Mouse (Mus musculus): ENCODE measurements around the gene Slc36a3.

The Slc36a3 gene

DNA sequence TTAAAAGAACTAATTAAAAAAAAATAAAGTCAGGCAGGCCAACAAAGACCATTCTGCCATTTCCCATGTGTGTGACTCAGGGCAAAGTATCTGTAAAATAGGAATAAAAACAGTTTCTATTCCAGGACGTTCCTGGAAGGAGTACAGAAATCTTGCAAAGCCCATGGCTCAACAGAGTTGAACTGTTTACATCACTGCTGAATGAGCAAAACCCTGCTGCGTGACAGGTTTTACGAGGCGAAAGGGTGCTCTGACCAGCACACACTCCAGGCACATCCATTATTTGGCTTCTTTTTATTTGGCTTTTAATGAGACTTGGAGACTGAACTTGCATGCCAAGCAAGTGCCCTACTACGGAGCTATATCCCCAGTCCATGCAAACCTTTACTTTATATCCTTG, 7.5 kb downstream of the Slc36a3 start:
- DNase-seq (ENCODE audit: low read depth, low spot score), result no peak

DNA sequence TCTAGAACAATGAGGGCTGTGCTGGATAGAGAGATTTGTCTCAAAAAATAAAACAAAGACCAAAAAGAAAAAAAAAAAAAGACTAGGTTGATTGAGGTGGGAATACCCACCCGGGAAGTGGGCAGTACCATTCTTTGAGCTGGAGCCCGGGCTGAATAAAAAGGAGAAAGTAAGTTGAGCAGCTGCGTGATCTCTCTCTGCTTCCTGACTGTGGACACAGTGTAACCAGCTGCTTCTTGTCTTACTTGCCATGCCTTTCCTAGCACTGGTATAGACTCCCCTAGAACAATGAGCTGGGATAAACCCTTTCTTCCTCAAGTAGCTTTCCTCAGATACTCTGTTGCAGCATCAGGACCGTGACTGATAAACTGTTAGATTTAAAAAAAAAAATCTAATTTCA, 10.0 kb downstream of the Slc36a3 start:
- no peak for DNase-seq (ENCODE audit: low read depth, low spot score)

DNA sequence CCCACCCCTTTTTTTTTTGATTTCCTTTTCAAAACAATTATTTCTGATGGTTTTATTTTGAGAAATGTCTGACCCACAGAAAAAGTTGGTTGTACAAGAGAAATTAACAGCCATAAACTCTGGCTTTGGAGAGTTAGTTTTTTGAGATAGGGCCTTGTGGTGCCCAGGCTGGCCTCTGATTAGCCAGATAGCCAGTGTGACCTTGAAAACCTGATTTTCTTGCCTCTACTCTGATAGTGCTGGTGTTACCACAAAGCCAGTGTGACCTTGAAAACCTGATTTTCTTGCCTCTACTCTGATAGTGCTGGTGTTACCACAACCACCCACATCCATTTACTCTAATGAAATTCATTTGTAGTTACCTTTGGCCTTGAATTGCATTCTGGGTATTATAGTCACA, 13.9 kb downstream of the Slc36a3 start:
- no peak for DNase-seq (ENCODE audit: low read depth, low spot score)

DNA sequence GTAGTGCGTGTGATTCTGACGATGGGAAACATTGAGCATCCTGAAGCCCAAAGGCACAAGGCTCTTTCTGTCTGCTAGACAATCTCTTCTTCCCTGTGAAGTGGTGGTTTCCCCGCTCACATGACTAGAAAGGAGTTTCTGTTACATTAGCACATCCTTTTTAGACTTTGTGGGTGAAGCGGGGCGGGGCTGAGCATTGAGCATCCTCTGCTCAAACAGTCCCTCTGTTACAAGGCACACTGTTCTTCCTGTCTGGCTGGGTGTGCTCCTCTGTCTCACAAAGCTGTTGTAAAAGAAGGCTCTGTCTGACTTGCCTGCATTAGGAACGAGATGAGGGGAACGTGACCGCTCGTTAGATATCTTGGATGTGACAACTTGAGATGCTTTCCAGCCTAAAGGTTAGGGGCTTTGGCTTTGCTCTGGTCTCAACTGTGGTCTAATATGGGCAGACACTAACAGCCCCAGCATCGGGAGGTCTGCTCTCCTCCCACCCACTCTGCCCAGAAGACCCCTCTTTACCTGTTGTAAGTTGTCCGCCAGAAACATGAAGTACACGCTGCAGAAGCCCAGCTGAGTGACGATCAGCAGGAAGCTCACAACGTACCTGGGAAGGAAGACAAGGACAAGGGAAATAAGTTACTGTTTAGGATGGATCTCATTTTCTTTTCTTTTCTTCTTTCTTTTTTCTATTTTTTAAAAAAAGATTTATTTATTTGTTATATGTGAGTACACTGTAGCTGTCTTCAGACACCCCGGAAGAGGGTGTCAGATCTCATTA, 14.5 kb downstream of the Slc36a3 start:
- peak; percentile 46 for DNase-seq (ENCODE audit: low read depth, low spot score)

DNA sequence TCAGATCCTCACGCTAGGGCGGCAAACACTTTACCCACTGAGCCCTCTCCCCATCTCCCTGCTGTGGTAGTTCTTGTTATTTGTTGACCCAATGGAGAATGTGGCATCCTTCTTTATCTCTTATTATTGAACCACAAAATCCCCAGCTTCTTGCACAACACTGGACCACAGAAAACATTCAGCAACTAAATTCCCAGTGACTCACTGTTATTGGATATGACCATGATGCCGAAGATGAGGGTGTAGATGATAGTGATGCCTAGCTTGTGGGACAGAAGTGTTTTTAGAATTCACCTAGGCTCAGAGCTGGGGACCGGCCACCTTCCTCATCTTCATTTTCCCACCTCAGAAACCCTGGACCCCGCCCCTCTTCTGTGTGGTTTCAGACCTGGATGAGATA, 16.6 kb downstream of the Slc36a3 start:
- DNase-seq (ENCODE audit: low read depth, low spot score), result no peak

DNA sequence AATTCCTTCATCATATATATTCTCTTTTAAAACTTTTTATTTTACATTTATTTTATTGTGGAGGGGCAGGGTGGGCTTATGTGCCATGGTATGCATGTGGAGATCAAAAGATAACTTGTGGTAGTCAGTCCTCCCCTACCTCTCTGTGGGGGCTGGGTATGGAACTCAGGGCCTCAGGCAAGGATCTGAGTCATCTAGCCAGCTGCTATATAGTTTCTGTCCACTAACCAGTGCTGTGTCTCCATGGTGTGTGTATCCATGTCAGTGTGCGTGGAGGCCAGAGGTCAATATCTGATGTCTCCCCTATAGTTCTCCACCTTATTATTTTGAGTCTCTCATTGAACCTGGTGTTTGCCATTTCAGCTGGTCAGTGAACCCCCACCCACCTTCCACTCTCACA, 17.1 kb downstream of the Slc36a3 start:
- no peak for DNase-seq (ENCODE audit: low read depth, low spot score)

DNA sequence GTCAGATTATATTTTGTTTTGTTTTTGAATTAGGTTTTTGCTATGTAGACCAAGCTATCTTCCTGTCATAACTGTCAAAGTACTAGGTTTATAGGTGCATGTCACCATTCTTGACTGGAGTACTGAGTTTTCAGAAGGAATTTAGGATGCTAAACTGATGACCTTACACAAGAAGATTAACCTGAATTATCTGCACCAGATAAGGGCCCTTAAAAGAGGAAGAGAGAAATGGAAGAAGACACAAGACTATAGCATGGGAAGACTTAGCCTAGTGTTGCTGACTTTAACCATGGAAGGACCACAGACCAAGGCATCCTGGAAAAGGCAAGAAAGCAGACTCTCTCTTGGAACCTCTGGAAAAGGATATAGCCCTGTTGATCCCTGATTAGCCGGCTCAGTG, 18.3 kb downstream of the Slc36a3 start:
- no peak for DNase-seq (ENCODE audit: low read depth, low spot score)

DNA sequence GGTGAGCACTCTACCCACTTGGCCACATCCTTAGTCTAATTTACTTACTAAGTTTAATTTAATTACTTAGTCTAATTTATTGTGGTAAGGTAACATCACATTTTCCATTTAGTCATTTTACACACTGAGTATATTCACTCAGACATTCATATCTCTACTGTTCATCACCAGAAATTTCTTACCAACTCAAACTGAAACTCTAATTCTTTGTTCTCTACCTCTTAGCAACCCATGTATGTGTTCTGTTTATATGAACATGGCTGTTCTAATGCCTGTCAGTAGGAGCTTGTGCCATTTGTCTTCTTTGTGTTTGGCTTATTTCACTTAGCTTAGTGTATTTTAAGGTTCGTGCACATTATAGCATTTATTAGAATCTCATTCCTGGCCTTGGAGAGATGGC, 19.6 kb downstream of the Slc36a3 start:
- DNase-seq (ENCODE audit: low read depth, low spot score), result no peak

DNA sequence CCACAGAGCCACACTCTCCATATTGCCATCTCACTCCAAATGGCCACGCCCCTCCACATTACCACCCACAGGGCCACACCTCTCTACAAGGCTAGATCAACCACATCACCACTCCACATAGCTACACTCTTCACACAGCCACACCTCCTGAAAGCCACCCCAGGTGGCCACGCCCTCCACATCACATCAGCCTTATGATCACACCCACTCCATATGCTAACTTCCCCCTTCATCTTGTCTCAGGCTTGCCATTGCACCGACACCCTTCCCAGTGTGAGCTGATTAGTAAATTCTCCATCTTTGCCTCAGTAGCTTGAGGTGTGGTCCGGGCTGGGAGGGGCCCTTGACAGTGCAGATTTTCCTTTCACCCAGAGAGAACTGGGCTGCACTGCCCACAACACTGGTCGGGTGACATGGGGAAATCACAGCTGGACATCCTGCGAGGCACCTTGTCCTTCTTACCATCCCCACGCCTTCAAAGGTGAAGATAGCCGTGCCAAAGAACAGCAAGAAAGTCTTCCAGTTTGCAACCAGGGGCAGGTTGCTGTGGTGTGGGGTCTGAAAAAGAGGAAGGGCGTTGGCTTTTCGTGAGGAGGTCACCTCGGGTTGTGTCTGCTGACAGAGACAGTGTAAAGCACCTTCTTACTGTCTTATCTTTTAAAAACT, 20.3 kb downstream of the Slc36a3 start:
- DNase-seq (ENCODE audit: low read depth, low spot score), result peak; percentile 92

DNA sequence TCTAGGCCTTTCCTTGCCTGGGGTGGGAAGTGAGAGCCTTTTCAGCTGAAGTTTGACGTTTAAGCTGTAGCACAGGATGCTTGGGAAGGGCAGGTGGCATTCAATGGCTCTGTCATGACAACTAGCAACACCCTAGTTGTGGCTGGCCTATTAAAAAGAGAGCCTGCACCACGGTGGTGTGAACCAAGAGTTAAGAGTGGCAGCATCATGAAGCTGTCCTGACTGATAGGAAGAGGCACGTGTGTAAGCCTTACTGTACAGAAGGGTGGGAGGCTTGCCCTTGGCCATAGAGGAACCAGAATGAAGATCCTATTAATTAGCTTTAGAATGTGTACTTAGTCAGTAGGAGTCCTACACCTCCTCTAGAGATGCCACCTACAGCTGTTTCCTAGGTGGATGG, 23.1 kb downstream of the Slc36a3 start:
- no peak for DNase-seq (ENCODE audit: low read depth, low spot score)

DNA sequence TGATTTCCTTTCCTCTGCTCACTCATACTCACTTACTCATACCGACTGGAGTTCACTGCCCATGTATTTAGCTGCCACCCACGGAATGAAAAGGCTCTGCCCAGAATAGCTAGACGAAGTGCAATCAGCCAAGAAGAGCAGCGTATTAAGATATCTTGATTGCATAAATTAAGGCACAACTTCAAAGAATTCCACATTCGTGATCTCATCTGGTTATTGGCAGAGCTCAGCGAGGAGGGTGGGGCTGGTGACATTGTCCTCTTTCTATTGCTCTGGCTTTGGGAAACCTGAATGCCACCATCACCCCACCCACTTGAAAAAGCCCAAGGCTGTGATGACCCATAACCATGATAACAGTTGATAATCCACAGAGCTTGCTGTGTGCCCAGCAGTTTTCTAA, 23.6 kb downstream of the Slc36a3 start:
- no peak for DNase-seq (ENCODE audit: low read depth, low spot score)

DNA sequence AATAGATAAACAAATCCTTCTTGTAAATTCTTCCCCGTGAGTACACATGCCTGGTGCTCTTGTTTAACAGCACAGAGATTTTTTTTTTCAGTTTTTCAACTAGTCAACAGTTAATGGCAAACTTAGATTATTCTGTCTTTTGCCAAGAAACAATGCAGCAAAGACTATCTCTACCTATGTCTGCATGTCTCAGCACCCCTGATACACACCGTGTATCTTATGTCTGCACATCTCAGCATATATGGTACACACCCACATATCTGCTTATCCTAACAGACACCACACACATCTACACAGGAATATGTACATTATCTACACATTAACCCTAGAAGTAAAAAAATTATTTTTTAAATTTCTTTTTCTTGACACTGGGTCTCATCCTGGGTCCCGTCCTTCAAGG, 24.8 kb downstream of the Slc36a3 start:
- DNase-seq (ENCODE audit: low read depth, low spot score), result no peak

DNA sequence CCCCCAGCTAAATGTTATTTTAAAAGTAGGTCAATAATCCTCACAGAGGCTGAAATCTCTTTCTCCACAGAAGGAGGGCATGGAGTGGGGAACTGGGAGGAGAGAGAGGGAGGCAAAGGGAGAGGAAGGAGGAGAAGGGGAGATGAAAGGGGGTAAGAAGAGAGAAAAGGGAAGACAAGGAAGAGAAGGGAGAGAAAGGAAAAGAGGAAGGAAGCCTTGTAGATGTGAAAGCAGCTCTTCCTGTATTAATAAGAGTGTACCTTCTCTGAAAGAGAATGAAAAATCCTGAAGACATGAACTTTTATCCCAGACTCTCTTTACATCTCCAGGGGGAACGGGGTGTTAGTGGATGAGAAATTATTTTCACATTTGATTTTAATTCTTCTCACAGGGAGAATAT, 30.1 kb downstream of the Slc36a3 start:
- no peak for DNase-seq (ENCODE audit: low read depth, low spot score)

DNA sequence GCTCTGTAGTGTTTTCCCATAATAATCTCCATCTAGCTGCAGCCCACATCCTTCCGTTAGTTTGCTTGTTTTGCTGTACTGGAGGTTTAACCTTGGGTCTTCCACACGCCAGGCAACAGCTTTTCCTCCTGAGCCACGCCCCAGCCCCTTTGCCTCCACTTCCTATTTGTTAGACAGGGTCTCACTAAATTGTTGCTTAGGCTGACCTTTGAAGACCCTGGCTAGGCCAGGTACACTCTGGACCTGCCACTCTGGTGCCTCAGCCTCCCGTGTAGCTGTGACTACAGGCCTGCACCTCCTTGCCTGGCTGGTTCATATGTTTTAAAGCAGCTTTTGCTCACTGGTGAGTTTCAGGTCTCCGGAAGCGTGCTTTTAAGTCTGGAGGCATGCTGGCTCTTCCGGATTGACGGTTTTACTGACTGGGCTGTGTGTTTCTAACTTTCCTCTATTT, 30.7 kb downstream of the Slc36a3 start:
- peak; percentile 29 for DNase-seq (ENCODE audit: low read depth, low spot score)

DNA sequence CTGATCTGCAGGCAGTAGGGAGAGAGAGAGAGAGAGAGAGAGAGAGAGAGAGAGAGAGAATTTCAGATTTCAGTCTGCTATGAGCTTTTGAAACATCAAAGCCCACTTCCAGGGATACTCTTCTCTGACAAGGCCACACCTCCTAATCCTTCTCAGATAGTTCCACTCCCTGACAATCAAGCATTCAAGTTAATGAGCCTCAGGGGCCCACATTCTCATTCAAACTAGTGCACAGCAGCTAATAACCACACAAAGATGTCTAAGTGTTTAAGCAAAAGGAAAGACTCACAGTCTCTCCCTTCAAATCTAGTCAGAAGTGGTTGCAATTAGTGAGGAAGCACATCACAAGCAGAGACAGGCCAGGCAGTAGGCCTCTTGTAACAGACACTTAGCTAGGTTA, 31.2 kb downstream of the Slc36a3 start:
- DNase-seq (ENCODE audit: low read depth, low spot score), result peak; percentile 35

DNA sequence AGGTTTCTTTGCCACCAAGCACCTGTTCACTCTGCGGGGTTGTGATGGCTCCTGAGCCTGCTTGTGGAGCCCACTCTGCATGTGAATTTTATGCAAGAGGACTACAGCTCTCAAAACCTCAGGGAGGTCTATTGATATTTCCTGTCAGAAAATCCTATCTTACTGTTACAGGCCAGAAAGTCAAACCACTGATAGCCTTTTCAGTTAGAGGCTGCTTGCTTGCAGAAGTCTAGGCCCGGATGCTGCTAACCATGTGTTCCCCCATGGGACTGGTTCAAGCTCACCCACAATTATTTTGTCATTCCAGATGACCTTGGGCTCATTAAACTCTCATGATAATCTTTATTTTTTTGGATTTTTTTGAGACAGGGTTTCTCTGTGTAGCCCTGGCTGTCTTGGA, 34.5 kb downstream of the Slc36a3 start:
- DNase-seq (ENCODE audit: low read depth, low spot score), result no peak

DNA sequence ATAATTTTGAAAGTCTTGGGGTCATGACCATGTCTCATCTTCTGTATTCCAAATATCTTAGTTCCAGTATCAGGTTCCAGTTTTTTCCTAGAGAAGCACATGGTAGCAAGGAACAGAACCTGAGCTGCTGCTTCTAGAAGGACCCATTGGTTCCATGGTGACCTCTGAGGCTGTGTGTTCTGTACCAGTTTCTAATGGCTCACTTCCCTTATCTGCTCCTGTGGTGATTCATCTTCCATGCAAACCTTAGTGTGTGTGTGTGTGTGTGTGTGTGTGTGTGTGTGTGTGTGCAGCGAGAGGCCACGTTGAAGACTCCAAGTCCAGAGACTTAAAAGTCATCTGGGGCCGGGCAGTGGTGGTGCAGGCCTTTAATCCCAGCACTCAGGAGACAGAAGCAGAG, 35.5 kb downstream of the Slc36a3 start:
- DNase-seq (ENCODE audit: low read depth, low spot score), result no peak

DNA sequence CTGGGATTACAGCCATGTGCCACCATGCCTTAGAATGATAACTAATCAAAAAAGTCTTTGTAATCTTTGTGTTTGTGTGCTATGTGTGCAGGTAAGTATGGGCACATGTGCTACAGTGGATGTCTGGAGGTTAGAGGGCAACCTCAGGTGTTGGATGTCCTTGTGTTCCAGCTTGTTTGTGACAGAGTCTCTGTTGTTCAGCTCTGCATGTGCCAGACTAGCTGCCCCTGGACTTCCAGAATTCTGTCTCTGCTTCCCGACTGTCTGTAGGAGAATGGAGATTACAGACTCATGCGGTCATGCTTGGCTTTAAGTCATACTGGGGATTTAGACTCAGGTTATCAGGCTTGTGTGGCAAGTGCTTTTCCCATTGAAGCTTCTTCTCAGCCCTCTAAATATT, 37.2 kb downstream of the Slc36a3 start:
- no peak for DNase-seq (ENCODE audit: low read depth, low spot score)

DNA sequence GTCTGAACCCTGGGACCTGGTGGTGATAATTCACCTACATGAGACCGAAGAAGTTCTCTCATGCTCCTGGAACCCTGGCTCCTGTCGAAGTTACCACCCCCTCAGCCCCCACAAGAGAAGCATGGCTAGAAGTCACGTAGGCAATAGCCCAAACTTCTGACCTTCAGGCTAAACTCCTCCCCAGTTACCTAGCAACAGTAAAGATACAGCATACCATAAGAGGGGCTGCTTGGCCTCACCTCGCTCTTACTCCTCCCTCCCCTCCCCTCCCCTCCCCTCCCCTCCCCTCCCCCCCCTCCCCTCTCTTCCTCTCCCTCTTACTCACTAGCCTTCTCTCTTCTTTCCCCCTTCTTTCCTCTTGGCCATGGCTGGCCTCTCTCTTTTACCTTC, 37.7 kb downstream of the Slc36a3 start:
- peak; percentile 69 for DNase-seq (ENCODE audit: low read depth, low spot score)

DNA sequence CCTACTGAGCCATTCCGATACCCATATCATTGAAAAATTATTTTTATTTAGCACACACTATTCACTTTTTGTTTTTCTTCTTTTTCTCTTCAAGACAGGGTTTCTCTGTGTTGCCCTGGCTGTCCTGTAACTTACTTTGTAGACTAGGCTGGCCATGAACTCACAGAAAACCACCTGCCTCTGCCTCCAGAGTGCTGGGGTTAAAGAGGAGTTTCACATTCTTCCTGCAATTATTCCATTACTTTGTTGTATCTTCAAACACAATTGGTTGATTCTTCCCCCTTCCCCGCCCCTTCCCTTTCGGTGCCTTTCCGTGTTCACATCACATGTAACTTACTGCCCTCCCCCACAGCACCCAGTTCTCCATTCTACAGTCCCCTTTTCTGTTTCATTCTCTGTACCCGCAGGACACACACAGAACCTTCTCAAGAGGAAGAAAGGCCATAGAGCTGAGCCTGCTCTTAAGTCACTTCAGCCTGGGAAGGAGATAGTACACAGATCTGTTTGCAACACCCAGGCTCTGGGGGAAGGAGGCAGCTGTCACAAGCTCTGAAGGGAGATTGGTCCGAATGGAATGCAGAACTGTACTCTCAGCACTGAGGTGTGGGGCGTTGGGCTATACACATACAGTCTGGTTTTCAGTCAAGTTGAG, 38.2 kb downstream of the Slc36a3 start:
- DNase-seq (ENCODE audit: low read depth, low spot score), result peak; percentile 63

DNA sequence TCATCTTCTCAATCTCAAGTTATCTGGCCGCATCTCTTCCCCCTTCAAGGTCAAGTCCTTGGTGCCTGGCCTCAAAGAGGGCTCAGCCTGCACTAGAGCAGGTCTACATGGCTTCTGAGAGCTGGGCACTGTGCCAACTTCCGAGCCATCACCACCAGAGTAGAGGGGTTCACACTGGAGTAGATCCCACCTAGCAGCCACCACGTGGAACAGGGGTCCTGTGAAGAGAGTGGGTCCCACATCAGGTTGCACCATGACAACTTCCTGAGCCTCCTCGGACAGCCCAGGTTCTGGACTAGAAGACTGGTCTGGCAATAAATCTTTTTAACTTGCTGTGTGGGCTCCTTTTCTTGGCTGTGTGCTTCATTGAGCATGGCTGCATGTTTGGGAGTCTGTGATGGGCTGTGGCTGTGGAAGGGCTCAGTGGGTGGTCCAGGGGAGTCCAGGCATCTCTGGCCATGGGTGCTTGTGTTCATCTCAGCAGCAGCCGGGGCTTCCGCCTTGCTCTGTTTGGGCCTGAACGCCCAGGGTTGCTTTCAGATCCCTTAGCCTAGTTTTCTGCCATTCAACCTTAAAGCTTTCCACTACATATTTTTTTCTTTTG, 40.8 kb downstream of the Slc36a3 start:
- no peak for DNase-seq (ENCODE audit: low read depth, low spot score)

DNA sequence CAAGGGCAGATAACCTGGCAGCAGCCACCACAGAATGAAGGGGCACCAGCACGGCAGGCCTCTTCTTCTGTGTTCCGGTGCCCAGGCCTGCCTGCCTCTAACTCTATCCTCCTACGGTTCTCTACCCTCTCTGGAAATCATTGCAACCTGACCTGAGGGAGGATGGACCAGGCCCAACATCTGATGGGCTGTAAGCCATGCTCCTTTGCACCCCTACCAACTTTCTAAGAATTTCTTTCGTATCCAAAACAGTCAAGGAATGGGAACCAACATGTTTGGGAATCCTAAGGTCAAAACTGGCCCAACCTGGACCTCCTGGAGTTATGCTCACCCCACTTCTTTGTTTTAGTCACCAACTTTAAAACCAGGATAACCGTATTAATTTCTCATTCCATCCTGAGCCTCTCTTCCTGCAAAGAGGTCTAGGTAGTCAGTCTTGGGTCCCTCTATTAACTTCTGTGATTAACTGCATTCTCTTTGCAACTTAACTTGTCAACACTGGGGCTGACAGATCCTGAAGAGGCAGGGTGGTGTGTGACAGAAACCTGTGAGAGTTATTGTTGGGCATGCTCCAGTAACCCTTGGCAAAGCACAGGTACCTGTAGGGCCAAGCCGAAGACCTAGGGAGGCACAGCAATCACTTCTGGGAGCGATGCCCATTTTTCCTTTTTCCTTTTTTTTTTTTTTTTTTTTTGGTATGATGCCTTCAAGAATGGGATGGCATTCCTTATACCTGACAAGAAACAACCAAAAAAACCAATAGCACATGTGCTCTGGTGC, 41.8 kb downstream of the Slc36a3 start:
- DNase-seq (ENCODE audit: low read depth, low spot score), result no peak
